Comparison of ENCODE assay signal across 12 mouse cellular contexts in genomic region chr15:85603422-85603821, GRCm38 (mm10). TPM values are rescaled to one million over a fixed set of nuclear protein-coding genes. Genes with fewer than 3 reads are reported as not detected.
DNase-seq lines count a peak whose midpoint lies in the region; ATAC-seq lines count a peak whose summit lies in the region.
"Had no signal": no experiment of that assay in that cellular context is flagged by ENCODE, and none has a peak within 500 bp of the region (broad histone marks: within the 10 kb centered on the region; RNA-seq: fewer than 3 reads in every experiment).

No protein-coding gene starts in this region.

- peak; percentile 47 to 49 for DNase-seq in kidney, adult 8-10 months
- peak; percentile 57 for DNase-seq in R1 (ENCODE audit: low read depth, low spot score)
- peak; percentile 63 for DNase-seq in gastrocnemius, postnatal 14 days
- DNase-seq in lung, postnatal 10 days: peak; percentile 83
- DNase-seq in cerebellum, postnatal 4 days (ENCODE audit: low spot score in 2 of 2): no peak
- DNase-seq in forebrain, embryonic 14.5 days (ENCODE audit: low spot score): no peak
- DNase-seq: cerebellum, adult 18-20 months; embryo, embryonic 11 days had no signal

- intact Hi-C loops in gastrocnemius, postnatal 14 days (cut with DNase I; ENCODE audit: low total_unique reads): no loop called here

- no peak overlapping the region for H3K9ac ChIP-seq in kidney, embryonic 16.5 days (replicated peaks; ENCODE audit: low read length)
- H3K9ac ChIP-seq in forebrain, embryonic 14.5 days (ENCODE audit: low read length): no peak overlapping the region
- H3K9ac ChIP-seq: liver, embryonic 14.5 days had no signal

- no peak overlapping the region for H3K4me3 ChIP-seq in kidney, embryonic 16.5 days (ENCODE audit: low read length)
- no peak overlapping the region for H3K4me3 ChIP-seq in forebrain, embryonic 14.5 days (ENCODE audit: low read depth, low read length)
- H3K4me3 ChIP-seq: megakaryocyte, embryonic 14.5 days had no signal

- no peak overlapping the region for H3K4me2 ChIP-seq in kidney, embryonic 16.5 days (replicated peaks; ENCODE audit: low read depth, low read length)
- no peak overlapping the region for H3K4me2 ChIP-seq in forebrain, embryonic 14.5 days (ENCODE audit: low read length)

- H3K27ac ChIP-seq in kidney, embryonic 16.5 days (ENCODE audit: low read length): no peak overlapping the region
- no peak overlapping the region for H3K27ac ChIP-seq in forebrain, embryonic 14.5 days (ENCODE audit: low read depth, low read length)
- H3K27ac ChIP-seq: liver, embryonic 14.5 days had no signal

- no peak for ATAC-seq in kidney, embryonic 16.5 days (ENCODE audit: low FRiP score, low TSS enrichment)
- ATAC-seq in forebrain, embryonic 14.5 days: no peak
- no peak for ATAC-seq in monocyte, adult 5-6 weeks (replicated peaks; ENCODE audit: insufficient number of reproducible peaks, low FRiP score, low TSS enrichment, poor library complexity, severe bottlenecking)

- H3K36me3 ChIP-seq in kidney, embryonic 16.5 days (ENCODE audit: insufficient read depth, low read length): no peaks in the 10 kb centered on the region
- no peaks in the 10 kb centered on the region for H3K36me3 ChIP-seq in forebrain, embryonic 14.5 days (ENCODE audit: control insufficient read depth, insufficient read depth, low read length)

- no peaks in the 10 kb centered on the region for H3K9me3 ChIP-seq in kidney, embryonic 16.5 days (ENCODE audit: low read length)
- no peaks in the 10 kb centered on the region for H3K9me3 ChIP-seq in forebrain, embryonic 14.5 days (replicated peaks; ENCODE audit: control insufficient read depth, low read length)
- H3K9me3 ChIP-seq: megakaryocyte, embryonic 14.5 days had no signal

- WGBS in kidney, embryonic 16.5 days: 37% methylated on average over 5 of the region's 5 CpGs
- 47% methylated on average over 5 of the region's 5 CpGs for WGBS in forebrain, embryonic 14.5 days

- no peaks in the 10 kb centered on the region for H3K27me3 ChIP-seq in kidney, embryonic 16.5 days (ENCODE audit: insufficient read depth, low read length)
- H3K27me3 ChIP-seq in forebrain, embryonic 14.5 days (replicated peaks; ENCODE audit: control insufficient read depth, insufficient read depth, low read length): no peaks in the 10 kb centered on the region

- H3K4me1 ChIP-seq in kidney, embryonic 16.5 days (ENCODE audit: insufficient read depth, low read length): peaks cover 20% of the 10 kb centered on the region; the same call in 1 of the 2 replicates
- no peaks in the 10 kb centered on the region for H3K4me1 ChIP-seq in forebrain, embryonic 14.5 days (ENCODE audit: control insufficient read depth, insufficient read depth, low read length)

RNA-seq across cellular contexts. Expression of gene Wnt7b, which starts 21.1 kb away (rescaled TPM):
- polyA plus RNA-seq in kidney, embryonic 16.5 days (2015; fragmentation: Nextera tagmentation; extraction: Ambion mirVana): 21.2 and 22.5 TPM in 2 replicates
- total RNA-seq in gastrocnemius, postnatal 14 days (2021): under 1 TPM; 0.09 to 0.12 TPM
- polyA plus RNA-seq in forebrain, embryonic 14.5 days (2014; fragmentation: Nextera tagmentation; extraction: Ambion mirVana): 73.4 and 84.7 TPM in 2 replicates
- not detected in 3 replicates for total RNA-seq in monocyte, adult 5-6 weeks (2017)

Comparison
In these comparisons a context has a peak if more than half of its experiments do, and no peak if none do; other contexts are left out.
1. DNase-seq: peak in kidney, adult 8-10 months (2 of 2), R1 (single experiment), gastrocnemius, postnatal 14 days (single experiment) and lung, postnatal 10 days (single experiment); none in cerebellum, postnatal 4 days (0 of 2) and forebrain, embryonic 14.5 days (single experiment).